Mouse (Mus musculus) kidney, adult 2 months (tissue): Measurements from ENCODE around the gene Bnip2.

Experiments used
- CTCF ChIP-seq: fragments of 200-500 bp; conservative IDR thresholded peaks from 2 replicates; pipeline ENCODE4 v1.5.1; 2011; ENCODE audit warnings: low read depth, mild to moderate bottlenecking, control low read depth, low read length, moderate library complexity, mixed read lengths; ENCODE audit not compliant: insufficient read depth, insufficient read length
- POLR2A ChIP-seq: fragments of 200-500 bp; IDR thresholded peaks from one replicate; pipeline ENCODE4 v1.6.1; 2011; ENCODE audit warnings: low read depth, low read length, control low read depth

GRCm38 (mm10) chr9:69994547-69994946, 5.3 kb downstream of the Bnip2 start:
- TF ChIP-seq CTCF, result no peak
- no peak for TF ChIP-seq POLR2A
